Mouse (Mus musculus) c-Kit-negative CD71-positive TER-119-positive erythroid progenitor cells, embryonic 14.5 days (primary cell): ENCODE data around the gene Gm21904.
"Not testable (repeated sequence)": the region's sequence is repeated elsewhere in the genome, so short reads cannot be mapped to it uniquely, and the experiment has no call there.

ENCODE experiments used
- DNase-seq: peaks from one replicate; pipeline ENCODE4 v3.0.0-alpha.2; 2013; ENCODE audit warnings: low read depth, low spot score

Gene Gm21904

GRCm38 (mm10) chrY:17846166-17846565, at the start of gene Gm21904:
Gm21904 (minus strand) TSS chrY:17846266.
- not testable (repeated sequence) for DNase-seq

GRCm38 (mm10) chrY:17874441-17874840, 28.4 kb upstream of the Gm21904 start, which contains the start of the genes Gm20772 and Gm20831:
Gm20772 (plus strand) TSS chrY:17874741.
Gm20831 (plus strand) TSS chrY:17874741.
- DNase-seq = not testable (repeated sequence)
